Mouse (Mus musculus) heart, postnatal 0 days (tissue): ENCODE data around the gene Olfr960.

Experiments
- CTCF ChIP-seq: IDR thresholded peaks from 2 replicates; pipeline ENCODE4 v1.5.1; 2016; ENCODE audit warnings: antibody characterized with exemption, control low read depth, low read depth
- EP300 ChIP-seq: IDR thresholded peaks from 2 replicates; pipeline ENCODE4 v1.6.1; 2016; ENCODE audit warnings: antibody characterized with exemption, low read depth

DNA sequence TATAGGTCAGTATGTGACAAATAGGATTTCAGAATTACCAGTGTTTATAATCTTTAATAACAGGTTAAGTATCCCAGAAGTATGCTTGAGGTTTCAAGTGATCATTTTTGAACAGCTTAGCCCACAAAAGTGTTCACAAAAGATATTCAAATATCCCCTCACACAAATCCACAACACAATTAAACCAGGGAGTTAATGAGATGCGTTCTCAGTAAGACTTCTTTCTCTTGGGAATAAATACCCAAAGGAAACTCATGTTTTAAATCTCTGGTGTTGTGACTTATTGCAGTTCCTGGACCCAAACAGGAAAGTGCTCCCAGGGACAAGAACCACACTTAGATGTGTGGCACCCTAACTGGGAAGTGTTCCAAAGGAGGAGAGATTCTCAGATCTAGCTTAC lies at the start of gene Olfr960:
- TF ChIP-seq CTCF (no peak), EP300 (no peak)
